Mouse (Mus musculus) cortical plate, adult 2 months (tissue): ENCODE data around the gene Sephs1. TPM values are rescaled to one million over a fixed set of nuclear protein-coding genes. Genes with fewer than 3 reads are reported as not detected.
A peak's percentile ranks its signal among the peaks of the same experiment; 100 is the strongest.
"Not testable (repeated sequence)": the region's sequence is repeated elsewhere in the genome, so short reads cannot be mapped to it uniquely, and the experiment has no call there.

Source experiments
- H3K27ac ChIP-seq: fragments of 200-500 bp; 2 replicates; pipeline ENCODE4 v1.5.1; 2012; ENCODE audit warnings: low read length, control low read depth, inconsistent platforms; ENCODE audit not compliant: insufficient read depth
- H3K4me1 ChIP-seq: fragments of 200-500 bp; 2 replicates; pipeline ENCODE4 v1.6.1; 2011; ENCODE audit warnings: low read length; ENCODE audit not compliant: control insufficient read depth, insufficient read depth
- H3K4me3 ChIP-seq: fragments of 200-500 bp; 2 replicates; pipeline ENCODE4 v1.5.1; 2011; ENCODE audit warnings: mild to moderate bottlenecking, low read length, control low read depth; ENCODE audit not compliant: insufficient read depth
- CTCF ChIP-seq: fragments of 200-500 bp; IDR thresholded peaks from 2 replicates; pipeline ENCODE4 v1.5.1; 2011; ENCODE audit warnings: mild to moderate bottlenecking, control low read depth, low read length; ENCODE audit not compliant: insufficient read depth; ENCODE audit errors: extremely low read depth
- POLR2A ChIP-seq: fragments of 200-500 bp; IDR thresholded peaks from 2 replicates; pipeline ENCODE4 v1.6.1; 2011; ENCODE audit warnings: mild to moderate bottlenecking, low read length, control low read depth; ENCODE audit not compliant: insufficient read depth; ENCODE audit errors: extremely low read depth
- polyA plus RNA-seq: library from polyadenylated mRNA; depleted of rRNA; stranded (reverse); fragments of >200 nt; gene quantifications from 2 replicates; pipeline ENCODE4 v1.2.3, GENCODE M21; 2012

Sephs1 gene
- polyA plus RNA-seq, 1 experiment = 17.5 TPM

GRCm38 (mm10) chr2:4918860-4919739 lies 37.7 kb downstream of the Sephs1 start, which contains the start of gene Phyh:
Gene Phyh, plus strand, starts transcription at chr2:4919019.
- peak; percentile 67; the same call in 1 of the 2 replicates for TF ChIP-seq POLR2A
- no peak for TF ChIP-seq CTCF
- Histone ChIP-seq H3K27ac (peak within 1 kb of the TSS; percentile 9; the same call in 1 of the 2 replicates), H3K4me3 (peak within 1 kb of the TSS; percentile 42), H3K4me1 (peaks cover 2% of the 10 kb centered on the region; the same call in 1 of the 2 replicates)

- no peak overlapping the region for H3K4me3 ChIP-seq
- no peak overlapping the region for H3K27ac ChIP-seq
- TF ChIP-seq POLR2A = no peak
- TF ChIP-seq CTCF = no peak
- H3K4me1 ChIP-seq = peaks cover 2% of the 10 kb centered on the region; the same call in 1 of the 2 replicates
Observed at GRCm38 (mm10) chr2:4921019-4921418, 39.7 kb downstream of the Sephs1 start.

GRCm38 (mm10) chr2:4922476-4923164 lies 41.3 kb downstream of the Sephs1 start:
- Histone ChIP-seq H3K4me3 (no peak overlapping the region), H3K27ac (no peak overlapping the region), H3K4me1 (no peaks in the 10 kb centered on the region)
- TF ChIP-seq CTCF = no peak
- TF ChIP-seq POLR2A = no peak

GRCm38 (mm10) chr2:4927391-4927790 lies 46.0 kb downstream of the Sephs1 start:
- TF ChIP-seq POLR2A (no peak), CTCF (no peak)
- no peak overlapping the region for H3K27ac ChIP-seq
- no peak overlapping the region for H3K4me3 ChIP-seq
- no peaks in the 10 kb centered on the region for H3K4me1 ChIP-seq

GRCm38 (mm10) chr2:4929230-4929629 lies 47.9 kb downstream of the Sephs1 start:
- H3K4me1 ChIP-seq = no peaks in the 10 kb centered on the region
- TF ChIP-seq CTCF (no peak), POLR2A (no peak)
- H3K27ac ChIP-seq = no peak overlapping the region
- no peak overlapping the region for H3K4me3 ChIP-seq

- TF ChIP-seq POLR2A = no peak
- TF ChIP-seq CTCF = no peak
Observed at GRCm38 (mm10) chr2:4934516-4934915, 53.2 kb downstream of the Sephs1 start.

GRCm38 (mm10) chr2:4937931-4938330 lies 56.6 kb downstream of the Sephs1 start:
- no peak overlapping the region for H3K4me3 ChIP-seq
- TF ChIP-seq CTCF = no peak
- no peak for TF ChIP-seq POLR2A
- H3K4me1 ChIP-seq = no peaks in the 10 kb centered on the region
- no peak overlapping the region for H3K27ac ChIP-seq

More at GRCm38 (mm10) chr2:4934516-4934915, 53.2 kb downstream of the Sephs1 start:
- H3K4me1 ChIP-seq = no peaks in the 10 kb centered on the region
- H3K4me3 ChIP-seq = no peak overlapping the region
- H3K27ac ChIP-seq = no peak overlapping the region

- TF ChIP-seq CTCF = no peak
- TF ChIP-seq POLR2A = no peak
- Histone ChIP-seq H3K4me1 (no peaks in the 10 kb centered on the region), H3K4me3 (no peak overlapping the region), H3K27ac (no peak overlapping the region)
Observed at GRCm38 (mm10) chr2:4940861-4941260, 59.5 kb downstream of the Sephs1 start.

GRCm38 (mm10) chr2:4949691-4950090 lies 68.3 kb downstream of the Sephs1 start:
- H3K4me1 ChIP-seq, H3K4me3 ChIP-seq, H3K27ac ChIP-seq: not testable (repeated sequence)
